Mouse (Mus musculus): ENCODE data around the gene Enpp7. TPM values are rescaled to one million over a fixed set of nuclear protein-coding genes. Genes with fewer than 3 reads are reported as not detected.

Gene Enpp7
- not detected for total RNA-seq (2021)
- long read RNA-seq, experiment 1 = 0 reads
- long read RNA-seq, experiment 2 = 0 reads

GRCm38 (mm10) chr11:118987999-118988398, at the start of gene Enpp7:
Gene Enpp7, plus strand, starts transcription at chr11:118988188.
- no peak for DNase-seq (ENCODE audit: low spot score in 2 of 2)

GRCm38 (mm10) chr11:118939731-118940130, 48.3 kb upstream of the Enpp7 start:
- no peak for DNase-seq (ENCODE audit: low spot score in 2 of 2)

GRCm38 (mm10) chr11:118940539-118940938, 47.4 kb upstream of the Enpp7 start:
- DNase-seq (ENCODE audit: low spot score in 2 of 2) = peak; percentile 72 to 83

GRCm38 (mm10) chr11:118941268-118941667, 46.7 kb upstream of the Enpp7 start:
- no peak for DNase-seq (ENCODE audit: low spot score in 2 of 2)

- no peak for DNase-seq (ENCODE audit: low spot score in 2 of 2)
Measured at GRCm38 (mm10) chr11:118945868-118946267, 42.1 kb upstream of the Enpp7 start.

- DNase-seq (ENCODE audit: low spot score in 2 of 2) = no peak
Measured at GRCm38 (mm10) chr11:118955016-118955415, 33.0 kb upstream of the Enpp7 start.

GRCm38 (mm10) chr11:118957070-118957471, 30.9 kb upstream of the Enpp7 start:
- peak; percentile 48 to 61 for DNase-seq (ENCODE audit: low spot score in 2 of 2)

GRCm38 (mm10) chr11:118960649-118961048, 27.3 kb upstream of the Enpp7 start:
- DNase-seq (ENCODE audit: low spot score in 2 of 2) = peak; percentile 21 to 44

- DNase-seq (ENCODE audit: low spot score in 2 of 2) = no peak
Measured at GRCm38 (mm10) chr11:118962478-118962877, 25.5 kb upstream of the Enpp7 start.

- no peak for DNase-seq (ENCODE audit: low spot score in 2 of 2)
Measured at GRCm38 (mm10) chr11:118963926-118964325, 24.1 kb upstream of the Enpp7 start.

- no peak for DNase-seq (ENCODE audit: low spot score in 2 of 2)
Measured at GRCm38 (mm10) chr11:118965078-118965477, 22.9 kb upstream of the Enpp7 start.

- DNase-seq (ENCODE audit: low spot score in 2 of 2) = peak; percentile 30 to 48
Measured at GRCm38 (mm10) chr11:118971470-118972034, 16.4 kb upstream of the Enpp7 start.

GRCm38 (mm10) chr11:118972431-118973377, 15.3 kb upstream of the Enpp7 start:
- no peak for DNase-seq (ENCODE audit: low spot score in 2 of 2)

GRCm38 (mm10) chr11:118974340-118974739, 13.6 kb upstream of the Enpp7 start:
- no peak for DNase-seq (ENCODE audit: low spot score in 2 of 2)

- peak; percentile 81 to 83 for DNase-seq (ENCODE audit: low spot score in 2 of 2)
Measured at GRCm38 (mm10) chr11:118975427-118975826, 12.6 kb upstream of the Enpp7 start.

- DNase-seq (ENCODE audit: low spot score in 2 of 2) = no peak
Measured at GRCm38 (mm10) chr11:118975917-118976316, 12.1 kb upstream of the Enpp7 start.

- no peak for DNase-seq (ENCODE audit: low spot score in 2 of 2)
Measured at GRCm38 (mm10) chr11:118980388-118980787, 7.6 kb upstream of the Enpp7 start.

- DNase-seq (ENCODE audit: low spot score in 2 of 2) = no peak
Measured at GRCm38 (mm10) chr11:118981012-118981776, 6.8 kb upstream of the Enpp7 start.

GRCm38 (mm10) chr11:118982593-118983113, 5.3 kb upstream of the Enpp7 start:
- no peak for DNase-seq (ENCODE audit: low spot score in 2 of 2)

- DNase-seq (ENCODE audit: low spot score in 2 of 2) = no peak
Measured at GRCm38 (mm10) chr11:118985571-118985970, 2.4 kb upstream of the Enpp7 start.

GRCm38 (mm10) chr11:118992781-118993180, 4.8 kb downstream of the Enpp7 start:
- peak in 1 of 2 experiments; percentile 36 for DNase-seq (ENCODE audit: low spot score in 2 of 2)
